Mouse (Mus musculus) lung, adult 2 months (tissue): ENCODE measurements around the gene Cox10.

ENCODE experiments used
- CTCF ChIP-seq: fragments of 200-500 bp; IDR thresholded peaks from 2 replicates; pipeline ENCODE4 v1.5.1; 2011; ENCODE audit warnings: mild to moderate bottlenecking, low read length, control low read depth; ENCODE audit not compliant: insufficient read depth
- POLR2A ChIP-seq: fragments of 200-500 bp; IDR thresholded peaks from 2 replicates; pipeline ENCODE4 v1.6.1; 2011; ENCODE audit warnings: low read depth, mild to moderate bottlenecking, control low read depth, low read length, borderline replicate concordance; ENCODE audit errors: extremely low read depth

- TF ChIP-seq CTCF (no peak), POLR2A (no peak)
Measured at GRCm38 (mm10) chr11:63969205-63969910, 109.9 kb downstream of the Cox10 start.
